Mouse (Mus musculus) megakaryocyte, embryonic 14.5 days (primary cell): ENCODE results near the gene Bmp5. TPM values are rescaled to one million over a fixed set of nuclear protein-coding genes. Genes with fewer than 3 reads are reported as not detected.

Source experiments
- H3K27me3 ChIP-seq: replicated peaks from 2 replicates; pipeline ENCODE3; 2012; ENCODE audit warnings: inconsistent platforms
- H3K36me3 ChIP-seq: replicated peaks from 2 replicates; pipeline ENCODE3; 2012; ENCODE audit warnings: low read length, inconsistent platforms, mixed read lengths
- H3K4me1 ChIP-seq: 2 replicates; pipeline ENCODE4 v1.6.1; 2012; ENCODE audit warnings: inconsistent platforms
- H3K4me3 ChIP-seq: replicated peaks from 2 replicates; pipeline ENCODE3; 2012; ENCODE audit warnings: moderate library complexity, mild to moderate bottlenecking, inconsistent platforms
- H3K9me3 ChIP-seq: 2 replicates; pipeline ENCODE4 v1.6.1; 2012; ENCODE audit warnings: inconsistent platforms
- FLI1 ChIP-seq: IDR thresholded peaks from 2 replicates; pipeline ENCODE4 v1.6.1; 2012; ENCODE audit warnings: low read length, inconsistent platforms, mixed read lengths
- GATA1 ChIP-seq: IDR thresholded peaks from 3 replicates; pipeline ENCODE4 v1.6.1; 2012; ENCODE audit warnings: mixed read lengths, low read length, inconsistent platforms, borderline replicate concordance
- polyA plus RNA-seq: library from polyadenylated mRNA; stranded (reverse); fragments of >175 nt; gene quantifications from 2 replicates; pipeline ENCODE4 v1.2.3, GENCODE M21; 2012; ENCODE audit warnings: low replicate concordance; ENCODE audit not compliant: insufficient read depth

The Bmp5 gene
- polyA plus RNA-seq, 1 experiment: not detected

GRCm38 (mm10) chr9:75886801-75887544 is 111.8 kb downstream of the Bmp5 start:
- Histone ChIP-seq H3K36me3 (no peaks in the 10 kb centered on the region), H3K27me3 (no peaks in the 10 kb centered on the region), H3K4me1 (no peaks in the 10 kb centered on the region), H3K4me3 (no peak overlapping the region), H3K9me3 (peaks cover 9% of the 10 kb centered on the region)
- no peak for TF ChIP-seq FLI1
- TF ChIP-seq GATA1: no peak

DNA sequence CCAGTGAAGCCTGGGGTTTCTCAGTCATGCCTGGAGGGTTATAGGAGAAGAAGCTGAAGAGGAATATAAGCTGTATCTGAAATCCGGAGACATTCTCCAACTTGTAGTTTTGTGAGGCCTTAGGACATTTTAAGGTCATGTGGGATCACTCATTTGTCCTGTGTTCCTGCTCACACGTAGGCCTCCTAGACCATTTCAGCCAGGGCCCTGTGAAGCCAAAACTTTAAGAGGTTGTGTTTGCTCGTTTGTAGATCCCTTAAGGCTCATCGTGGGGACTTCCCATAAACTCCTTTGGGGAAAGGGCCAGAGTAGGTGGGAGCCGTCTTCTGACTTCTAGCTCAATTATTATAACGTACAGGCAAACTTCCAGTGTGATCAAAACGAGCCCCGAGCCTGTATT is 121.8 kb downstream of the Bmp5 start:
- Histone ChIP-seq H3K27me3 (no peaks in the 10 kb centered on the region), H3K36me3 (no peaks in the 10 kb centered on the region), H3K4me3 (no peak overlapping the region), H3K9me3 (peaks cover 7% of the 10 kb centered on the region), H3K4me1 (no peaks in the 10 kb centered on the region)
- TF ChIP-seq GATA1 (no peak), FLI1 (no peak)

DNA sequence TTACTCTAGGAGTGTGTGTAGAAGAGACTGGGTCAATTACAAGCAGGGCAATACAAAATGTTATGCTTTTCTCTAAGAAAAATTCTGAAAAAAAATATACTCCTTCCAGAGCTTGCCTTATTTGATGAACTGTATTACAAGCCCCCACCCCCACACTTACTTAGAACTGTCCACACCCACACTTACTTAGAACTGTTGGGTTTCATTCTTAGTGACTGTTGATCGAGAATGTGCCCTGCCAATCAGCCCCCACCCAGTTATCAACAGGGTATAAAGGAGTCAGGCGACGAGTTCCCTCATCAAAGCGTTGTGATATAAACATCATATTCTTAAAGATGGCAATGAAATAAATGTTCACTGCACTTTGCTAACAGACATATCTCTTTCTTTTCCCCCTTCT is 122.9 kb downstream of the Bmp5 start:
- peaks cover 6% of the 10 kb centered on the region; the same call in 1 of the 2 replicates for H3K9me3 ChIP-seq

DNA sequence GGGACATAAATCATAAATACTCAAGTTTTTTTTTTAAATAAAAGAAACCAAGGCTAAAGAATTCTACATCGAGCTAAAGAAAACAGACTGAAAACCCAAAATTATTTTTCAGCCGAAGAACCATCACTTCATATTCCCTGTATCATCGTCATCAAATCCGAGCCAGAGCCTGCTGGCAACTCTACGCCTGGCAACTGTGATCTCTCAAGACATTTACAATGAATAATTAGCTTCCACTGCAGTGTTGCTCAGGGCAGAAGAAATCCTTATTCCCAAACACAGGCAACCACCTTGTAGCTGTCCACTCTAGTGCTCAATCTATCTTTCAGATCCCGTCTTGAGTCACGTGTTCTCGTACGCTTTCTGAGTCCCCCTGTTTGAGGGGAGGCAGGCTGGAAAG is 126.1 kb downstream of the Bmp5 start:
- no peaks in the 10 kb centered on the region for H3K4me1 ChIP-seq
- no peaks in the 10 kb centered on the region for H3K27me3 ChIP-seq
- H3K9me3 ChIP-seq: no peaks in the 10 kb centered on the region
- no peaks in the 10 kb centered on the region for H3K36me3 ChIP-seq
- H3K4me3 ChIP-seq: no peak overlapping the region
- TF ChIP-seq FLI1 (no peak), GATA1 (no peak)

More for the DNA sequence above, 122.9 kb downstream of the Bmp5 start:
- Histone ChIP-seq H3K36me3 (no peaks in the 10 kb centered on the region), H3K4me1 (no peaks in the 10 kb centered on the region), H3K4me3 (no peak overlapping the region), H3K27me3 (no peaks in the 10 kb centered on the region)
- TF ChIP-seq GATA1: no peak
- no peak for TF ChIP-seq FLI1

DNA sequence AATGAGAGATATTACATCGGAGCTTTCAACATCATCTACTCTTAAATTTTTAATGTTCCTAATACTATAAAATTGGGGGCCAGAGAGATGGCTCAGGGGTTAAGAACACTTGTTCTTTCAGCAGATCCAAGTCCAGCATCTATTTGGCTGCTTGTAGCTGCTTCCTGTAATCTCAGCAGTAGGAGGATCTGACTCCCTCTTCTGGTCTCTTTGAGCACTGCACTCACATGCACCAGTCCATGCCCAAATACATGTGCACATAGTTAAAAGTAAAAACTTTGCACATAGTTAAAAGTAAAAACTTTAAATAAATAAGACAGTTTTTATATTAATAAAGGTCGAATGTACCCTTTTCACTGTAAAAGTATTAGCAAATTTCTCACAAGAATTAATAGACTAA is 130.3 kb downstream of the Bmp5 start:
- no peaks in the 10 kb centered on the region for H3K9me3 ChIP-seq
- no peak overlapping the region for H3K4me3 ChIP-seq
- H3K4me1 ChIP-seq: no peaks in the 10 kb centered on the region
- H3K27me3 ChIP-seq: no peaks in the 10 kb centered on the region
- no peaks in the 10 kb centered on the region for H3K36me3 ChIP-seq
- TF ChIP-seq GATA1 (no peak), FLI1 (no peak)

- Histone ChIP-seq H3K9me3 (no peaks in the 10 kb centered on the region), H3K4me1 (no peaks in the 10 kb centered on the region), H3K36me3 (no peaks in the 10 kb centered on the region), H3K4me3 (peak overlapping the region; percentile 28), H3K27me3 (no peaks in the 10 kb centered on the region)
- TF ChIP-seq FLI1 (no peak), GATA1 (no peak)
These were observed 135.1 kb downstream of the Bmp5 start for GRCm38 (mm10) chr9:75910112-75910799.

DNA sequence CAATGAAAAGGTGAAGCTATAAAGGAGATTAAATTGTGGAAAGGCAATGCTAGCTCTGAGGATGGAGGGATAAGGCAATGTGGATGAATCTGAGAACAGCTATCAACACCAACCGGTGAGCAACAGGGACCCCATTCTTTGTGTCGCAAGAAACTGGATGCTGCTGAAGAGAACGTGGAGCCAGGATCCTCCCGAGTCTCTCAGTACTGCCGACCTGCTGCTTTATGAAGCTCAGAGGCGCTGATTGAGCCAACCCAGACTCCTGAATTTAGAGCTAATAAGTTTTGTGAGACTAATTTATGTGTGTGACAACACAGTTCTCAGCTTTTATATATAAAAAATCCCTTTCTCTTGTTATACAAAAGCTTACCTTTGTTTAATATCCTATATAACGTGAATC is 136.4 kb downstream of the Bmp5 start:
- Histone ChIP-seq H3K4me3 (no peak overlapping the region), H3K9me3 (no peaks in the 10 kb centered on the region), H3K4me1 (no peaks in the 10 kb centered on the region), H3K36me3 (no peaks in the 10 kb centered on the region), H3K27me3 (no peaks in the 10 kb centered on the region)
- TF ChIP-seq FLI1: no peak
- TF ChIP-seq GATA1: no peak

DNA sequence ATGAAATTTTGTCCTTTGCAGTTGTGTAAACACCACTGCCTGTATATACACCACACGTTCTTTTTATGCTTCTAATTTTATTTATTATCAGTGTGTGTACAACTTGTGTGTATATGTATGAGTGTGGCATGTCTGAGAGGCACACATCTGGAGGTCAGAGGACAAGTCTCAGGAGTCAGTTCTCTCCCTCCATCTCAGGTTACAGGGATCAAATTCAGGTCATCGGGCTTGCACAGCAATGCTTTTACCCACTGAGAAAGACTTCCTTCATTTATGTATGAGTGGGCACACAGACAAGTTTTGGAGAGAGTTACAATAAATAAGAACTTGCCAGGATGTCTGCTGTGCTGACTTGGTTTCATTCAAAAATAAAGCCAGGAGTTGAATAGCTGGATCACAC is 140.9 kb downstream of the Bmp5 start:
- no peaks in the 10 kb centered on the region for H3K4me1 ChIP-seq
- no peak for TF ChIP-seq FLI1
- TF ChIP-seq GATA1: no peak
- no peak overlapping the region for H3K4me3 ChIP-seq
- H3K36me3 ChIP-seq: no peaks in the 10 kb centered on the region
- H3K27me3 ChIP-seq: no peaks in the 10 kb centered on the region
- H3K9me3 ChIP-seq: no peaks in the 10 kb centered on the region

DNA sequence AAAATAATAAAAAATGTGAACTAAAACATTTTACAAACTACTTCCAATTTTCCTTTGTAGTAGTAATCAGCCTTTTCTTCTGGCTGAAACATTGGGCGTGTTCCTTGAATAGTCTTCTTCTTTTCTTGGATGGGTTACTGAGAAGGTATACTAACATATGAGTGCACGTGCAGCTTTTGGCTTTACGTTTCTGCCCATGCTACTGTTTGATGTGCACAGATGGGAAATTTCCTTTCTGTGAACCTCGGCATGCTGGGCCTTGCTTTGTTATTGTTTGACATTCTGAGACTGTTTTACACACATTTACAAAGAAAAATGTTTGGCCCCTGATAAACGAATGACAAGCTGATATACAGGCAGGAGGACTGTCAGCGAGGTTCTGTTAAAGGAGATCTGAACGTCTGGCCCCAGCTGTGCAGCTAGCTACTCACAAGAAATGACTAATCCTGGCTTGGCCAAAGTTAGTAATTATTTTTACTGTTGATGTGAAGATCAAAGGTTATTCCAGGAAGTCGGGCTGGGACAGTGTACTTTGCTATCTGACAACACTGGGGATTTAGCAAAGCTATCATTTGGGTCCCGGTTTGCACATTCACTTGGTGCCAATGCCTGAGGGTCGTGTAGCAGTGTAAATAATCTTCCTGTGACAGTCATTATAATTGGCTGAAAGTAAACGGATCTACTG is 152.2 kb downstream of the Bmp5 start:
- Histone ChIP-seq H3K36me3 (no peaks in the 10 kb centered on the region), H3K27me3 (no peaks in the 10 kb centered on the region), H3K4me3 (no peak overlapping the region), H3K9me3 (no peaks in the 10 kb centered on the region), H3K4me1 (no peaks in the 10 kb centered on the region)
- TF ChIP-seq GATA1 (no peak), FLI1 (no peak)

GRCm38 (mm10) chr9:75928068-75928467 is 152.9 kb downstream of the Bmp5 start:
- Histone ChIP-seq H3K4me1 (no peaks in the 10 kb centered on the region), H3K4me3 (no peak overlapping the region), H3K36me3 (no peaks in the 10 kb centered on the region), H3K9me3 (no peaks in the 10 kb centered on the region), H3K27me3 (no peaks in the 10 kb centered on the region)
- TF ChIP-seq FLI1 (no peak), GATA1 (no peak)
